Mouse (Mus musculus) heart, adult 2 months (tissue): ENCODE results near the gene Naa38.

Experiments
- CTCF ChIP-seq: fragments of 200-600 bp; IDR thresholded peaks from 2 replicates; pipeline ENCODE4 v1.8.1; 2022; ENCODE audit warnings: antibody characterized with exemption, mild to moderate bottlenecking, moderate library complexity
- EP300 ChIP-seq: fragments of 200-500 bp; IDR thresholded peaks from 2 replicates; pipeline ENCODE4 v1.6.1; 2011; ENCODE audit warnings: low read depth, low read length, control low read depth; ENCODE audit not compliant: insufficient read depth

DNA sequence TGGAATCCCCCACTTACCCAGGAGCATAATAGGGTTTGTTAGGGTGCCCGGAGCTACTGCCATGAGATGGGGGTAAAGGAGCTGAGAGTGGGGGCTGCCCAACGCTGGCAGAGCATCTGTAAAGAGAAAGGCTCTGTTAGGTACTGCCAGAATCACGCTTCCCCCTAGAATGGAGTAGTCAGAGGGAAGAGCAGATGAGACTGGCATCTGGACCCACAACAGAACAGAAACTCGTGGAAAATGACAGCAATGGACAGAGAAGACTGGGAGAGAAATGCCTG is 12.4 kb downstream of the Naa38 start:
- TF ChIP-seq CTCF (no peak), EP300 (no peak)
